Mouse (Mus musculus): ENCODE measurements around the gene Fam69b. TPM values are rescaled to one million over a fixed set of nuclear protein-coding genes. Genes with fewer than 3 reads are reported as not detected.

Fam69b gene
- total RNA-seq, 2 experiments from 2014 or later: 78.4 to 84.8 TPM

GRCm38 (mm10) chr2:26595725-26596435 lies 32.4 kb upstream of the Fam69b start:
- intact Hi-C loops (cut with DNase I): no loop called here
- DNase-seq (ENCODE audit: low spot score in 2 of 2): no peak

DNA sequence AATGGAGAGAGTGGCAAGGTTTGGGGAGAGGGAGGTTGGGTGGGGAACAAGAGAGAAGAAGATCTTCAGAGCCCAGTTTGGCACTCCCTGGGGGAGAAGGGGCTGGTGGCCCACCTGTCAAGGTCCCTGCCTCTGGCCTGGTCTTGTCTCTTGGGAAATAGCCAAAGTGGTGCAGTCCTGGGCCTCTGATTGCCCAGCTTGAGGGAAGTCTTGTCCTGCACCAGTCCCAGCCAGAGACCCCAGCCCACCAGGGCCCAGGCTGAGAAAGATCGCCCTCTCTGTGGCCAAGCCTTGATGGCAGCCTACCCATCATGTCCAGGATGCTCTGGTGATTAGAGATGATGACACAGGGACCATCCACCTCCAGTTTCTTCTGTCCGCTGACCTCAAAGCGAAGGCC lies 31.4 kb upstream of the Fam69b start:
- intact Hi-C loops (cut with DNase I): no loop called here

DNA sequence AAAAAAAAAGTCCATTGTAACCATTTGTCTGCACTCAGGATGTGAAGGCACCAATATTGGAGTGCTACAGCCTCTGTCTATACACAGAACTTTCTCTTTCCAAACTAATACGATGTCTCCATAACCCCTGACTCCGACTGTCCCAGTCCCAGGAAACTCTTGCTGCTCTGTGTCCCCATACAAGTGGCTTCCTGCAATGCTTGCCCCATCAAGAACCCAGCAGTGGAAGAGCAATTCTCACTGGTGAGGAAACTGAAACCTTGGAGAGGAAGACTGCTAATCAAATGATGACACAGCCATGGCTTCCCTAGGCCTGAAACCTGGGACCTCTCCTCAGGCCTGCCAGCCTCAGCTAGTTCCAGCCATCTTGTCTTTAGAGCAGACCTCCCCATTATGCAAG lies 30.4 kb upstream of the Fam69b start:
- intact Hi-C loops (cut with DNase I): no loop called here
- no peak for DNase-seq (ENCODE audit: low spot score in 2 of 2)

More for the DNA sequence above, 31.4 kb upstream of the Fam69b start:
- DNase-seq (ENCODE audit: low spot score in 2 of 2): no peak

DNA sequence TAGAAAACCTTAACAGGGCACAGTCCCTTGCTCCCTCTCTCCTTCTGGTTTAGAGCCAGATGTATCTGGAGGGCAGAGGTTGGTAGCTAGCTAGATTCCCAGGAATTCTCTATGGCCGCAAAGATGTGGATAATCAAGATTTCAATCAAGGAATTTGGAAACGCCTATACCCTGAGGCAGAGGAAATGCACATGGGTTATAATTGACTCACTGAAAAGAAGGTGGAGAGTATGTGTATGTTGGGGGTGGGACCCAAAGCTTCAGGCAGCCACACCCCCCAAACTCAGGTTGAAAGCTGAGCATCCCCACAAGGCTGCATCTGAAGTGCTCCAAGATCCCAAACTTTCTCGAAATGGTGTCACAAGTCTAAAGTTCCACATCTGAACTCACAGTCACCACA lies 29.8 kb upstream of the Fam69b start:
- no peak for DNase-seq (ENCODE audit: low spot score in 2 of 2)
- intact Hi-C loops (cut with DNase I): no loop called here

DNA sequence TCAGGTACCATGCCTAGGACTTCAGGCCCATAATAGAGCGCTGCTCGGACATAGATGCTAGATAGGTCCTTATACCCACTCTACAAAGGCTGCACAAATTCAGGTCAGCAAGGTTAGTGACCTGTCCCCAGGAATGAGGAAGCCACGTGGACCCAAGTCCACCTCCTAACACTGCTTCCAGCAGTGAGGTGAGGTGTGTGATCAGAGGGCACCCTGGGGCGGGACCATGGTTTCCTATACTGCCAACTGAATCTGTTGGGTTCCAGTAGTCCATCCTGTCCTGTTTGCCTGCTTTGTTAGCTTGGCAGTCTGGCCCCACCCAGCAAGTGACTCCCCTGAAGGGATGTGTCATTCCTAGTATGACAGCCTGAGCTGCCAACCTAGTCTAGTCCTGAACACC lies 28.3 kb upstream of the Fam69b start:
- DNase-seq (ENCODE audit: low spot score in 2 of 2): no peak
- intact Hi-C loops (cut with DNase I): no loop called here

DNA sequence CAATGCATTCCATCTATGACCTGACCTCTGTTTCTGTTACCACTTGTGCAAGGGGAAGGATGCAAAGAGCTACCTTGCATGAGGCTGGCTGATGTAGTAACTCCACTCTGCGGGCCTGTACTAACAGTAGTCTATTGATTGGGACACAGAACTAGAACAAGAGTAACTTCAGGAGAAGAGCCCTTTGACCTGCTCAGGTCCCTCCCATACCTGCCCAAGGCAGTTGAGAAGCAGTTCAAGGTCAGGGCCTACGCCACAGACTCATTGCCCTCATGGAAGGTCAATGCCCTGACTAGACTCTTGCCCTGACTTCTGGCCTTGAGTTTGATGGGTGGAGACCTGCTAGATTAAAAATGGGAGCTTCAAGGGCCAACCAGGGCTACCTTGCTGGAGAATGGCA lies 27.6 kb upstream of the Fam69b start:
- no peak for DNase-seq (ENCODE audit: low spot score in 2 of 2)
- intact Hi-C loops (cut with DNase I): no loop called here

- intact Hi-C loops (cut with DNase I): no loop called here
- DNase-seq (ENCODE audit: low spot score in 2 of 2): no peak
Observed at GRCm38 (mm10) chr2:26601595-26601994, 26.7 kb upstream of the Fam69b start.

DNA sequence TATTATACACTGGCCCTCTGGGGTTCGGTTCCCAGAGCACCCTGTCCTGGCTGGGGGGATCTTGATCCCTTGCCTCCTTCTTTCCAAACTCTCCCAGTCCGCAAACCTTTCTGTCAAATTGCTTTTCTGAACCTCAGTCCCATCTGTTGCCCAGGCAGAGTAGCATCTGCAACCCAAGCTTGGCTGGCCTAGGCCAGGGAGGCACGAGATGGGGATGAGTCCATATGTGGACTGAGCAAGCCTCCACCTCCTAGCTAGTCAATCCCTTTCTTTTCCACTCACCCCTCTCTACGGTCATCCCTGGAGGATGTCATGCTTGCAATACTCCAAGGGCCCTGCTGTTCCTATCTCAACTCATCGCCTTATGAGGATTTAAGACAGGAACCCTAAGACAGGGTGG lies 25.6 kb upstream of the Fam69b start:
- intact Hi-C loops (cut with DNase I): no loop called here
- no peak for DNase-seq (ENCODE audit: low spot score in 2 of 2)

- intact Hi-C loops (cut with DNase I): no loop called here
- DNase-seq (ENCODE audit: low spot score in 2 of 2): no peak
Observed at GRCm38 (mm10) chr2:26603159-26603558, 25.1 kb upstream of the Fam69b start.

GRCm38 (mm10) chr2:26603720-26604671 lies 24.3 kb upstream of the Fam69b start, which contains the start of gene Agpat2:
TSS of gene Agpat2 (minus strand) at chr2:26604417.
- DNase-seq (ENCODE audit: low spot score in 2 of 2): peak; percentile 11 to 24
- intact Hi-C loops (cut with DNase I): no loop called here

DNA sequence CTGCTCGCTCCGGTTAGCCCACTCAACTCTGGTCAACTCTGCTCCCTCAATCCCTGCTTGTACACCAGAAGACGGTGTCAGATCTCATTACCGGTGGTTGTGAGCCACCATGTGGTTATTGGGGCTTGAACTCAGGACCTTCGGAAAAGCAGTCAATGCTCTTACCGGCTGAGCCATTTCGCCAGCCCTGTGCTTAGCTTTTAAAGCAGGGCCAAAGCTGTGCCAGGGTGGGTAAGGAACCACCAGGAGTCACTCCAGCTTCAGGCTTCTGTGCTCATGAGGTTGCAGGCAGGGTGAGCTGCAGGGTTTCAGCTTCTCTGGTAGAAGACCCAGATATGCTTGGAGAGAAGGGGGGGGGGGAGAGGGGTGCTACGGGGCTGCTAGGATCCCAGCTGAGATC lies 22.9 kb upstream of the Fam69b start:
- intact Hi-C loops (cut with DNase I): no loop called here
- DNase-seq (ENCODE audit: low spot score in 2 of 2): no peak

DNA sequence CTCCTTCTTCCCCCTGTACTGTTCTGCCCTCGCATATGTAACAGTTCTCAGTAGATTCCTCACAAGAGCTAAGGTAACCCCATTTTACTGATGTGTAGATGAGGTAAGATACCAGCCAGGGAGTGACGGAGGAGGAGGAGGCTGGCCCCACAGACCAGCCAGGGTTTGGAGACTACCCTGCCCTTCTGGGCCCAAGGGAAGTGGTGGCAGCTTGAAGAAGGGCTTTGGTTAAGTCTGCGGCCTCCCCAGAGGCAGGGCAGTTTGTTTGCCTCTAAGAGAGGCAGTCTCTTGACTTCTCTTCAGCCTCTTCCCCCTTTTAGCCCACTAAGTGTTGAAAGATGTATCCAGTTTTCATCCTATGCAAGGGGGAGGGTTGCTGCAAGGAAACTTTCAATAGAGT lies 21.7 kb upstream of the Fam69b start:
- DNase-seq (ENCODE audit: low spot score in 2 of 2): no peak
- intact Hi-C loops (cut with DNase I): no loop called here

DNA sequence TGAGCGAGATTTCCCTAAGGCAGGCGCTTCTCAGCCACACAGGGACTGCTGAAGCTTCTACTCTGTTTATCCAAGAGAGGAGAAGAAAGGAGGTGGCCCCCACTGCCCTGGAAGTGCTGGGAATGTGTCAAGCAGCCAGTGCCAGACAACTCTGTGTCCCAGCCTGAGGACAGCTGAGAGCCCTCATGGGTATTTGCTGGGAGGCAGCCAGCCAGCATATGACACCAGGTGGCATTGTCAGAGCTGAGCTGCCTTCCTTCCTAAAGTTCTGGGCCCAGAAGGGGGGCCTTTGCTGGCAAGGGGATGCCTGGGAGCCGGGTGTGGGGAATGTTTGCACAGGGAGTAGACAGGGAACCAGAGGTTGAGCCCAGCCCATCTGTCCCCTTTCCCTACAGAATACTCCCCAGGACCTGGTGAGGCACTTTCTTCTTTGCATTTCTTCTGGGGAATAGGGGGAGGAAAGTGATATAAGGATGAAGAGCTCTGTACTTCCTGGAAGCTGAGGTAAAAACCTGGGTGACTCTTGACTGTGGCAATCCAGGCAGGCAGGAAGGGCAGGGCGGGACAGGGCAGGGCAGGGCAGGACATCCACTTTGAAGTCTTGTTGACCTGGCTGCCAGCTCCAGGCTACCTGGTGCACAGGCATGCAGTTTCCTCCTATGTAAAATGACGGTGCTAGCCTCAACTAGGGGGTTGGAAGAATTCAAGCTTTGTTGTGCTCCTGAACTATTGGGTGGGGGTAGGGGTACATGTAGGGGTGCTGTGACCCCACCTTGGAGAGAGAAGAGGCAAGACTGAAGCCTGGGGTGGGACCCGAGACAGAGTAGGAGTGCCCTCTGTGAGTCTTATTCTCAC lies 21.0 kb upstream of the Fam69b start:
- DNase-seq (ENCODE audit: low spot score in 2 of 2): no peak
- intact Hi-C loops (cut with DNase I): no loop called here

DNA sequence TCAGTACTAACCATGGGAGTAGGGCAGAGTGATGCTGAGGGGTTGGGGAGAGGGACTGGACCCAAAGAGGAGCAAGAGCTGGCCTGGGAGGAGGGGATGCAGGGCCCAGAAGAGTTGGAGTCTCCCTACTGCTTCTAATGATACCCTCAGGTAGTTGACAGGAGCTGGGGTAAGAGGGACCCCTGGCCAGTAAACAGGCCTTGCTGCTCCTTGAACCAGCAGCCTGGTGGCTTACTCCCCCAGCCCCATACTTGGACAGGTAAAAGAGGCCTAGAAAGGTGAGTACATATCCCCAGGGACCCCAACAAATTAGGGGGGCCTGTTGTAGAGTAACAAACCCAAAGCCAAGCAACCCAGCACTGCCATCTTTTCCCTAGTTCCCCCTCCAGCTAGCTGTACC lies 19.5 kb upstream of the Fam69b start:
- no peak for DNase-seq (ENCODE audit: low spot score in 2 of 2)

DNA sequence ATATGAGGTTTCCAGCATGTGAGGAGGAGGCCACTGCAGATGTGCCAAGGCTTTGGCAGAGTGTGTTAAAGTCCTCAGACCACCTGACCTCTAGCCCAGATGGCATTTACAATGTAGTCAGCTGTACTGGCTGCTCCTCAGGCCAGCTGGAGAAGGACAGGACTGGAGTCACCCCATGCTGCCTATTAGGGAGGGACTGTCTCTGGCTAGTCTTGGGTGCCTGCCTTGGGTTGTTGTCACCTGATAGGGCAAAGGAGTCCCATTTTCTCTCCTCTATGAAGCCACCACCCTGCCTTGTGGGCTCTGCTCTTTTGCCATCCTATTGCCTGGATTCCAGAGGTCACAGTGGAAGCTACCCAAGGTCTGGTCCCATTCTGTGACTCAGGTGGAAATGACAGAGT lies 19.0 kb upstream of the Fam69b start:
- no peak for DNase-seq (ENCODE audit: low spot score in 2 of 2)
- intact Hi-C loops (cut with DNase I): no loop called here

More for the DNA sequence above, 19.5 kb upstream of the Fam69b start:
- intact Hi-C loops (cut with DNase I): no loop called here

GRCm38 (mm10) chr2:26610526-26610925 lies 17.7 kb upstream of the Fam69b start:
- intact Hi-C loops (cut with DNase I): no loop called here
- DNase-seq (ENCODE audit: low spot score in 2 of 2): no peak

- intact Hi-C loops (cut with DNase I): no loop called here
Observed at GRCm38 (mm10) chr2:26611054-26611453, 17.2 kb upstream of the Fam69b start.

GRCm38 (mm10) chr2:26611896-26612295 lies 16.4 kb upstream of the Fam69b start:
- DNase-seq (ENCODE audit: low spot score in 2 of 2): no peak
- intact Hi-C loops (cut with DNase I): no loop called here

More at GRCm38 (mm10) chr2:26611054-26611453, 17.2 kb upstream of the Fam69b start:
- no peak for DNase-seq (ENCODE audit: low spot score in 2 of 2)

DNA sequence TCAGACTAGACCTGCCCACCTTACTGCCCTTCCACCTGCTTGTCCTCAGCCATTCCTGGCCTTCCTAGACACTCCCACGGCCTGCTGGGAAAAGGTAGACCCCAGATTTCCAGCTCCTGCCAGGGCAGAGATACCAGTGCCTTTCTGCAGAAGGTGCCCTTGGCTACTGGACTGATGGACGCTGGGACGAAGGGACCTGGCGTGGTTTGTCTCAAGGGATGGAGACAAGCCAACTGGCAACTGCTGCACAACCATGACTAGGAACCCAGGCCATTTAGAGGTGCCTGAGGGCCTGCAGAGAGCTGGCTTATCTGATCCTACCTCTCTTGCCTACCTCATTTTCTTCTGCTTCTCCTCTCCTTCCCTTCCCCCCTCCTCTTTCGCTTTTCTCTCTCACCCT lies 13.4 kb upstream of the Fam69b start:
- intact Hi-C loops (cut with DNase I): no loop called here
- DNase-seq (ENCODE audit: low spot score in 2 of 2): no peak
